Mouse (Mus musculus) small intestine, adult 2 months (tissue): ENCODE results near the gene Cyp1a1.

Source experiments
- CTCF ChIP-seq: fragments of 200-500 bp; IDR thresholded peaks from 2 replicates; pipeline ENCODE4 v1.5.1; 2012; ENCODE audit warnings: low read depth, mild to moderate bottlenecking, control low read depth, inconsistent platforms, low read length, moderate library complexity, mixed read lengths; ENCODE audit not compliant: insufficient replicate concordance, insufficient read length; ENCODE audit errors: extremely low read depth
- POLR2A ChIP-seq: fragments of 200-500 bp; IDR thresholded peaks from 2 replicates; pipeline ENCODE4 v1.6.1; 2012; ENCODE audit warnings: low read depth, mild to moderate bottlenecking, control low read depth, inconsistent platforms, low read length, moderate library complexity

GRCm38 (mm10) chr9:57722371-57722770 lies 34.6 kb downstream of the Cyp1a1 start:
- TF ChIP-seq POLR2A = no peak
- no peak for TF ChIP-seq CTCF
